Mouse (Mus musculus) right cerebral cortex, postnatal 36 days (tissue): ENCODE results near the gene Traf7.

ENCODE experiments used
- DNase-seq, 2 experiments: peaks; one replicate each; pipeline ENCODE4 v3.0.0; 2022; ENCODE audit warnings: low spot score in 2 of 2, mixed read lengths in 1 of 2

The Traf7 gene

GRCm38 (mm10) chr17:24477053-24477984, 50.4 kb downstream of the Traf7 start:
- DNase-seq, result no peak

- DNase-seq, result no peak
These were observed 51.5 kb downstream of the Traf7 start for GRCm38 (mm10) chr17:24476022-24476776.

GRCm38 (mm10) chr17:24475586-24475985, 52.2 kb downstream of the Traf7 start:
- no peak for DNase-seq

- DNase-seq, result no peak
These were observed 53.2 kb downstream of the Traf7 start for GRCm38 (mm10) chr17:24474557-24474956.

GRCm38 (mm10) chr17:24473612-24474275, 54.0 kb downstream of the Traf7 start, which contains the start of gene Bricd5:
Gene Bricd5 (plus strand): TSS chr17:24473884.
- no peak for DNase-seq

- no peak for DNase-seq
These were observed 55.2 kb downstream of the Traf7 start for GRCm38 (mm10) chr17:24472512-24472911.

GRCm38 (mm10) chr17:24470701-24471527, 56.8 kb downstream of the Traf7 start:
- DNase-seq, result peak in 1 of 2 experiments; percentile 45

GRCm38 (mm10) chr17:24469910-24470602, 57.7 kb downstream of the Traf7 start, which contains the start of the genes E4f1 and Pgp:
Gene E4f1 (minus strand): TSS chr17:24470313.
Gene Pgp (plus strand): TSS chr17:24470392.
- peak; percentile 99 for DNase-seq

- no peak for DNase-seq
These were observed 58.3 kb downstream of the Traf7 start for GRCm38 (mm10) chr17:24469336-24469909.

- no peak for DNase-seq
These were observed 59.0 kb downstream of the Traf7 start for GRCm38 (mm10) chr17:24468636-24469246.

- DNase-seq, result no peak
These were observed 64.2 kb downstream of the Traf7 start for GRCm38 (mm10) chr17:24463374-24464133.

GRCm38 (mm10) chr17:24462932-24463331, 64.8 kb downstream of the Traf7 start:
- no peak for DNase-seq

- DNase-seq, result no peak
These were observed 66.2 kb downstream of the Traf7 start for GRCm38 (mm10) chr17:24461580-24461979.
